Comparison of ENCODE assay signal across 22 mouse cellular contexts in the genomic region with DNA sequence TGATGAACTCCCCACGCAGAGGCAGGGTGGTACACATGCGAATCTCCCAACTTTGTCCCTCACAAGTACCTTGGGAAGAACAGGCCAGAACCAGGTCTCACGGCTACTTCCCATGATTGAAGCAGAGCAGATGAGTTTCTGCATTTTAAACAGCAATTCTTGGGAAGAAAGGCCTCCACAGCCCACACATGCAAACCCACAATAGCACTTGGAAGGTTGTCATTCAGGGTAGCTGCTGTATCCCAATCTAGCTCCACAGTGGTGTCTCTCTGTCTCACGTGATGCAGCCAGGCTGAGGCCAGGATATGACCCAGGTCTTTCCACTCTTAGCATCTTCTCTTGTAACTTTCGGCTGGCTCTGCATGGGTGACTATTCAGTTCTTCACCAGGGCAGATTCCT.
DNase-seq lines count a peak whose midpoint lies in the region; ATAC-seq lines count a peak whose summit lies in the region.
"Had no signal": no experiment of that assay in that cellular context is flagged by ENCODE, and none has a peak within 500 bp of the region (broad histone marks: within the 10 kb centered on the region; RNA-seq: fewer than 3 reads in every experiment).

No protein-coding gene starts in this region.

- peak; percentile 74 for DNase-seq in heart, adult 11 months
- DNase-seq in heart, postnatal 14 days: no peak
- no peak for DNase-seq in kidney, postnatal 25 days
- no peak for DNase-seq in thymus, adult 18-20 months
- DNase-seq: adrenal gland, adult 2 months; adrenal gland, postnatal 10 days; adrenal gland, postnatal 25 days; cerebellum, adult 11 months; cerebellum, adult 18-20 months; cerebellum, adult 8-10 months; cerebellum, adult 9-11 months; cerebellum, postnatal 14 days; cerebellum, postnatal 36 days; embryo, embryonic 11 days had no signal

- H3K9me3 ChIP-seq in kidney, embryonic 16.5 days (ENCODE audit: low read length): no peaks in the 10 kb centered on the region
- H3K9me3 ChIP-seq: embryonic facial prominence, embryonic 13.5 days; embryonic facial prominence, embryonic 15.5 days; forebrain, embryonic 10.5 days; forebrain, embryonic 12.5 days had no signal

- H3K4me3 ChIP-seq in kidney, embryonic 16.5 days (ENCODE audit: low read length): no peak overlapping the region
- H3K4me3 ChIP-seq: embryonic facial prominence, embryonic 13.5 days; embryonic facial prominence, embryonic 15.5 days; erythroblast, embryonic 14.5 days; forebrain, embryonic 10.5 days; forebrain, embryonic 12.5 days had no signal

- H3K27me3 ChIP-seq in kidney, embryonic 16.5 days (ENCODE audit: insufficient read depth, low read length): no peaks in the 10 kb centered on the region
- H3K27me3 ChIP-seq: embryonic facial prominence, embryonic 13.5 days; embryonic facial prominence, embryonic 15.5 days; forebrain, embryonic 12.5 days had no signal

- no peak overlapping the region for H3K27ac ChIP-seq in kidney, embryonic 16.5 days (ENCODE audit: low read length)
- H3K27ac ChIP-seq: embryonic facial prominence, embryonic 13.5 days; embryonic facial prominence, embryonic 15.5 days; forebrain, embryonic 10.5 days; forebrain, embryonic 12.5 days had no signal

- intact Hi-C loops in heart, postnatal 14 days (cut with DNase I): loop anchor here (5.0 kb wide), 2 partner anchors 125 to 205 kb away; a partner anchor contains a TSS

- H3K36me3 ChIP-seq in kidney, embryonic 16.5 days (ENCODE audit: insufficient read depth, low read length): no peaks in the 10 kb centered on the region
- H3K36me3 ChIP-seq: embryonic facial prominence, embryonic 13.5 days; embryonic facial prominence, embryonic 15.5 days; forebrain, embryonic 10.5 days; forebrain, embryonic 12.5 days had no signal

- ATAC-seq in kidney, embryonic 16.5 days (ENCODE audit: low FRiP score, low TSS enrichment): no peak
- ATAC-seq: forebrain, embryonic 14.5 days; forebrain, embryonic 16.5 days had no signal

- H3K4me2 ChIP-seq in kidney, embryonic 16.5 days (replicated peaks; ENCODE audit: low read depth, low read length): no peak overlapping the region
- H3K4me2 ChIP-seq: embryonic facial prominence, embryonic 13.5 days; embryonic facial prominence, embryonic 15.5 days; forebrain, embryonic 12.5 days had no signal

- H3K4me1 ChIP-seq in kidney, embryonic 16.5 days (ENCODE audit: insufficient read depth, low read length): peaks cover 13% of the 10 kb centered on the region

- 0 out of 2 replicates have a peak overlapping the region, but pooled peaks have one; percentile 6 for H3K9ac ChIP-seq in kidney, embryonic 16.5 days (replicated peaks; ENCODE audit: low read length)
- H3K9ac ChIP-seq: embryonic facial prominence, embryonic 13.5 days; embryonic facial prominence, embryonic 15.5 days; forebrain, embryonic 12.5 days had no signal

- WGBS in kidney, embryonic 16.5 days: 88% methylated on average over 5 of the region's 5 CpGs
